Mouse (Mus musculus): ENCODE measurements around the gene Gm49416. TPM values are rescaled to one million over a fixed set of nuclear protein-coding genes. Genes with fewer than 3 reads are reported as not detected.
A peak's percentile ranks its signal among the peaks of the same experiment; 100 is the strongest.
"Not testable (repeated sequence)": the region's sequence is repeated elsewhere in the genome, so short reads cannot be mapped to it uniquely, and the experiment has no call there.

Gm49416 gene
- polyA plus RNA-seq, 1 experiment from 2014 or later, result not detected

- Histone ChIP-seq H3K36me3 (ENCODE audit: control insufficient read depth, insufficient read depth, low read length) (peaks cover 8% of the 10 kb centered on the region; the same call in 1 of the 2 replicates), H3K27me3 (replicated peaks; ENCODE audit: control insufficient read depth, insufficient read depth, low read length) (no peaks in the 10 kb centered on the region), H3K4me1 (replicated peaks; ENCODE audit: control insufficient read depth, insufficient read depth, low read length) (no peaks in the 10 kb centered on the region), H3K9ac (ENCODE audit: low read depth, low read length) (no peak within 1 kb of the TSS), H3K4me3 (ENCODE audit: low read depth, low read length) (no peak within 1 kb of the TSS), H3K27ac (ENCODE audit: low read depth, low read length) (no peak within 1 kb of the TSS), H3K4me2 (peak within 1 kb of the TSS; percentile 10; the same call in 1 of the 2 replicates), H3K9me3 (ENCODE audit: control insufficient read depth, low read length) (no peaks in the 10 kb centered on the region)
- 48% methylated on average over 7 of the region's 7 CpGs for WGBS
- ATAC-seq (replicated peaks; ENCODE audit: low FRiP score) (0 out of 2 replicates have a peak, but pooled peaks have one; percentile 26), DNase-seq (ENCODE audit: low spot score) (no peak)
These were observed 38.3 kb upstream of the Gm49416 start, which contains the start of gene Lrrn4cl for GRCm38 (mm10) chr19:8850402-8850901. Gene Lrrn4cl (plus strand): TSS chr19:8850768.

GRCm38 (mm10) chr19:8851639-8852038, 37.1 kb upstream of the Gm49416 start:
- Histone ChIP-seq H3K36me3 (ENCODE audit: control insufficient read depth, insufficient read depth, low read length) (peaks cover 8% of the 10 kb centered on the region; the same call in 1 of the 2 replicates), H3K9ac (ENCODE audit: low read depth, low read length) (no peak overlapping the region), H3K4me3 (ENCODE audit: low read depth, low read length) (no peak overlapping the region), H3K4me1 (replicated peaks; ENCODE audit: control insufficient read depth, insufficient read depth, low read length) (no peaks in the 10 kb centered on the region), H3K4me2 (peak overlapping the region; percentile 10; the same call in 1 of the 2 replicates), H3K27ac (ENCODE audit: low read depth, low read length) (no peak overlapping the region), H3K9me3 (ENCODE audit: control insufficient read depth, low read length) (no peaks in the 10 kb centered on the region), H3K27me3 (replicated peaks; ENCODE audit: control insufficient read depth, insufficient read depth, low read length) (no peaks in the 10 kb centered on the region)
- WGBS, result 44% methylated on average over 7 of the region's 7 CpGs
- no peak for DNase-seq (ENCODE audit: low spot score)
- no peak for ATAC-seq (replicated peaks; ENCODE audit: low FRiP score)

GRCm38 (mm10) chr19:8852236-8852928, 36.3 kb upstream of the Gm49416 start:
- no peaks in the 10 kb centered on the region for H3K4me1 ChIP-seq (replicated peaks; ENCODE audit: control insufficient read depth, insufficient read depth, low read length)
- DNase-seq (ENCODE audit: low spot score) (no peak), ATAC-seq (replicated peaks; ENCODE audit: low FRiP score) (no peak)
- peaks cover 3% of the 10 kb centered on the region; the same call in 1 of the 2 replicates for H3K36me3 ChIP-seq (ENCODE audit: control insufficient read depth, insufficient read depth, low read length)
- 52% methylated on average over 10 of the region's 10 CpGs for WGBS
- no peak overlapping the region for H3K27ac ChIP-seq (ENCODE audit: low read depth, low read length)
- no peak overlapping the region for H3K4me3 ChIP-seq (ENCODE audit: low read depth, low read length)
- no peak overlapping the region for H3K4me2 ChIP-seq
- no peaks in the 10 kb centered on the region for H3K9me3 ChIP-seq (ENCODE audit: control insufficient read depth, low read length)
- no peaks in the 10 kb centered on the region for H3K27me3 ChIP-seq (replicated peaks; ENCODE audit: control insufficient read depth, insufficient read depth, low read length)
- no peak overlapping the region for H3K9ac ChIP-seq (ENCODE audit: low read depth, low read length)

GRCm38 (mm10) chr19:8853117-8853516, 35.6 kb upstream of the Gm49416 start:
- H3K9me3 ChIP-seq (ENCODE audit: control insufficient read depth, low read length), result no peaks in the 10 kb centered on the region
- peaks cover 2% of the 10 kb centered on the region; the same call in 1 of the 2 replicates for H3K36me3 ChIP-seq (ENCODE audit: control insufficient read depth, insufficient read depth, low read length)
- H3K9ac ChIP-seq (ENCODE audit: low read depth, low read length), result no peak overlapping the region
- H3K27ac ChIP-seq (ENCODE audit: low read depth, low read length), result no peak overlapping the region
- DNase-seq (ENCODE audit: low spot score), result no peak
- no peaks in the 10 kb centered on the region for H3K4me1 ChIP-seq (replicated peaks; ENCODE audit: control insufficient read depth, insufficient read depth, low read length)
- no peak for ATAC-seq (replicated peaks; ENCODE audit: low FRiP score)
- H3K4me2 ChIP-seq, result no peak overlapping the region
- WGBS, result 77% methylated on average over 3 of the region's 3 CpGs
- H3K27me3 ChIP-seq (replicated peaks; ENCODE audit: control insufficient read depth, insufficient read depth, low read length), result no peaks in the 10 kb centered on the region
- H3K4me3 ChIP-seq (ENCODE audit: low read depth, low read length), result no peak overlapping the region

GRCm38 (mm10) chr19:8857689-8858088, 31.0 kb upstream of the Gm49416 start:
- H3K4me3 ChIP-seq (ENCODE audit: low read depth, low read length), result no peak overlapping the region
- H3K36me3 ChIP-seq (ENCODE audit: control insufficient read depth, insufficient read depth, low read length), result no peaks in the 10 kb centered on the region
- no peak for DNase-seq (ENCODE audit: low spot score)
- 34% methylated on average over 4 of the region's 4 CpGs for WGBS
- H3K27ac ChIP-seq (ENCODE audit: low read depth, low read length), result no peak overlapping the region
- no peaks in the 10 kb centered on the region for H3K9me3 ChIP-seq (ENCODE audit: control insufficient read depth, low read length)
- 0 out of 2 replicates have a peak, but pooled peaks have one; percentile 47 for ATAC-seq (replicated peaks; ENCODE audit: low FRiP score)
- H3K27me3 ChIP-seq (replicated peaks; ENCODE audit: control insufficient read depth, insufficient read depth, low read length), result no peaks in the 10 kb centered on the region
- no peak overlapping the region for H3K9ac ChIP-seq (ENCODE audit: low read depth, low read length)
- no peaks in the 10 kb centered on the region for H3K4me1 ChIP-seq (replicated peaks; ENCODE audit: control insufficient read depth, insufficient read depth, low read length)
- H3K4me2 ChIP-seq, result no peak overlapping the region

- Histone ChIP-seq H3K27ac (ENCODE audit: low read depth, low read length) (no peak overlapping the region), H3K27me3 (replicated peaks; ENCODE audit: control insufficient read depth, insufficient read depth, low read length) (no peaks in the 10 kb centered on the region), H3K36me3 (ENCODE audit: control insufficient read depth, insufficient read depth, low read length) (no peaks in the 10 kb centered on the region), H3K9ac (ENCODE audit: low read depth, low read length) (no peak overlapping the region; the same call in 1 of the 2 replicates), H3K4me2 (no peak overlapping the region), H3K4me3 (ENCODE audit: low read depth, low read length) (no peak overlapping the region), H3K4me1 (replicated peaks; ENCODE audit: control insufficient read depth, insufficient read depth, low read length) (no peaks in the 10 kb centered on the region), H3K9me3 (ENCODE audit: control insufficient read depth, low read length) (no peaks in the 10 kb centered on the region)
- ATAC-seq (replicated peaks; ENCODE audit: low FRiP score) (no peak; the same call in 1 of the 2 replicates), DNase-seq (ENCODE audit: low spot score) (no peak)
- whole genome bisulfite sequencing, result 13% methylated on average over 1 of the region's 1 CpGs
These were observed 29.7 kb upstream of the Gm49416 start for GRCm38 (mm10) chr19:8859018-8859417.

- no peaks in the 10 kb centered on the region for H3K27me3 ChIP-seq (replicated peaks; ENCODE audit: control insufficient read depth, insufficient read depth, low read length)
- no peak overlapping the region for H3K9ac ChIP-seq (ENCODE audit: low read depth, low read length)
- H3K4me3 ChIP-seq (ENCODE audit: low read depth, low read length), result no peak overlapping the region
- WGBS, result 79% methylated on average over 6 of the region's 6 CpGs
- no peak for ATAC-seq (replicated peaks; ENCODE audit: low FRiP score)
- 0 out of 2 replicates have a peak, but pooled peaks cover 2% of the 10 kb centered on the region for H3K4me1 ChIP-seq (replicated peaks; ENCODE audit: control insufficient read depth, insufficient read depth, low read length)
- H3K4me2 ChIP-seq, result no peak overlapping the region
- H3K27ac ChIP-seq (ENCODE audit: low read depth, low read length), result no peak overlapping the region
- H3K36me3 ChIP-seq (ENCODE audit: control insufficient read depth, insufficient read depth, low read length), result no peaks in the 10 kb centered on the region
- no peaks in the 10 kb centered on the region for H3K9me3 ChIP-seq (ENCODE audit: control insufficient read depth, low read length)
- DNase-seq (ENCODE audit: low spot score), result no peak
These were observed 24.5 kb upstream of the Gm49416 start for GRCm38 (mm10) chr19:8864265-8864664.

- not testable (repeated sequence) for DNase-seq (ENCODE audit: low spot score); H3K4me1 ChIP-seq (replicated peaks; ENCODE audit: control insufficient read depth, insufficient read depth, low read length); H3K9me3 ChIP-seq (ENCODE audit: control insufficient read depth, low read length); H3K27me3 ChIP-seq (replicated peaks; ENCODE audit: control insufficient read depth, insufficient read depth, low read length); ATAC-seq (replicated peaks; ENCODE audit: low FRiP score)
- Histone ChIP-seq H3K36me3 (ENCODE audit: control insufficient read depth, insufficient read depth, low read length) (peaks cover 13% of the 10 kb centered on the region), H3K27ac (ENCODE audit: low read depth, low read length) (peak overlapping the region; percentile 67; the same call in 1 of the 2 replicates), H3K4me3 (ENCODE audit: low read depth, low read length) (peak overlapping the region; percentile 95), H3K9ac (ENCODE audit: low read depth, low read length) (peak overlapping the region; percentile 94; the same call in 1 of the 2 replicates), H3K4me2 (peak overlapping the region; percentile 77)
- 70% methylated on average over 3 of the region's 3 CpGs for WGBS
These were observed 18.3 kb upstream of the Gm49416 start for GRCm38 (mm10) chr19:8870381-8870780.
